Mouse (Mus musculus) forebrain, postnatal 0 days (tissue): Measurements from ENCODE around the gene Tbc1d25. TPM values are rescaled to one million over a fixed set of nuclear protein-coding genes. Genes with fewer than 3 reads are reported as not detected.
A peak's percentile ranks its signal among the peaks of the same experiment; 100 is the strongest.

Experiments
- ATAC-seq: fragments of 200-750 bp; cut with Nextera tagmentation; 2 replicates; pipeline ENCODE4 v1.8.0; 2017; ENCODE audit warnings: mild to moderate bottlenecking, moderate library complexity
- DNase-seq: peaks from one replicate; pipeline ENCODE4 v3.0.0-alpha.2; 2015
- H3K27ac ChIP-seq: fragments of 300-500 bp; sonication (generic); 2 replicates; pipeline ENCODE4 v1.5.1; 2014; ENCODE audit warnings: low read depth, mild to moderate bottlenecking, antibody characterized with exemption, low read length, moderate library complexity, mixed read lengths
- H3K27me3 ChIP-seq: fragments of 300-500 bp; sonication (generic); 2 replicates; pipeline ENCODE4 v1.6.1; 2014; ENCODE audit warnings: mild to moderate bottlenecking, low read length, mixed read lengths; ENCODE audit not compliant: insufficient read depth
- H3K36me3 ChIP-seq: fragments of 300-500 bp; sonication (generic); 2 replicates; pipeline ENCODE4 v1.6.1; 2014; ENCODE audit warnings: mild to moderate bottlenecking, moderate library complexity; ENCODE audit not compliant: insufficient read depth
- H3K4me1 ChIP-seq: fragments of 300-500 bp; sonication (generic); 2 replicates; pipeline ENCODE4 v1.6.1; 2014; ENCODE audit warnings: antibody characterized with exemption; ENCODE audit not compliant: insufficient read depth
- H3K4me2 ChIP-seq: fragments of 300-500 bp; sonication (generic); 2 replicates; pipeline ENCODE4 v1.6.1; 2014; ENCODE audit warnings: low read depth, mild to moderate bottlenecking, moderate library complexity
- H3K4me3 ChIP-seq: fragments of 300-500 bp; sonication (generic); 2 replicates; pipeline ENCODE4 v1.5.1; 2014; ENCODE audit warnings: low read depth, low read length, mixed read lengths
- H3K9ac ChIP-seq: fragments of 300-500 bp; sonication (generic); 2 replicates; pipeline ENCODE4 v1.6.1; 2014; ENCODE audit warnings: mild to moderate bottlenecking
- H3K9me3 ChIP-seq: fragments of 300-500 bp; sonication (generic); 2 replicates; pipeline ENCODE4 v1.6.1; 2016; ENCODE audit warnings: low read length
- CTCF ChIP-seq: sonication (generic); IDR thresholded peaks from 2 replicates; pipeline ENCODE4 v1.5.1; 2016; ENCODE audit warnings: antibody characterized with exemption, control low read depth, low read depth
- WGBS: fragments of 180-500 bp; shearing (Covaris S2); extraction: QIAGEN DNeasy Blood & Tissue Kit; methylation state at CpG from one replicate; pipeline ENCODE4 v1.1.7; 2014; 5-methylcytosine and 5-hydroxymethylcytosine counted together
- polyA plus RNA-seq: library from polyadenylated mRNA; unstranded; fragments of >200 nt; fragmentation: Nextera tagmentation; extraction: Ambion mirVana; gene quantifications from 2 replicates; pipeline ENCODE4 v1.2.1, GENCODE M21; 2015
- total RNA-seq: library from RNA; depleted of rRNA; stranded (reverse); fragments of >200 nt; gene quantifications from 2 replicates; pipeline ENCODE4 v1.2.3, GENCODE M21; 2014; rRNA removed

The Tbc1d25 gene
- total and polyA plus RNA-seq, 2 experiments from 2014 or later = 16.3 to 22.7 TPM

DNA sequence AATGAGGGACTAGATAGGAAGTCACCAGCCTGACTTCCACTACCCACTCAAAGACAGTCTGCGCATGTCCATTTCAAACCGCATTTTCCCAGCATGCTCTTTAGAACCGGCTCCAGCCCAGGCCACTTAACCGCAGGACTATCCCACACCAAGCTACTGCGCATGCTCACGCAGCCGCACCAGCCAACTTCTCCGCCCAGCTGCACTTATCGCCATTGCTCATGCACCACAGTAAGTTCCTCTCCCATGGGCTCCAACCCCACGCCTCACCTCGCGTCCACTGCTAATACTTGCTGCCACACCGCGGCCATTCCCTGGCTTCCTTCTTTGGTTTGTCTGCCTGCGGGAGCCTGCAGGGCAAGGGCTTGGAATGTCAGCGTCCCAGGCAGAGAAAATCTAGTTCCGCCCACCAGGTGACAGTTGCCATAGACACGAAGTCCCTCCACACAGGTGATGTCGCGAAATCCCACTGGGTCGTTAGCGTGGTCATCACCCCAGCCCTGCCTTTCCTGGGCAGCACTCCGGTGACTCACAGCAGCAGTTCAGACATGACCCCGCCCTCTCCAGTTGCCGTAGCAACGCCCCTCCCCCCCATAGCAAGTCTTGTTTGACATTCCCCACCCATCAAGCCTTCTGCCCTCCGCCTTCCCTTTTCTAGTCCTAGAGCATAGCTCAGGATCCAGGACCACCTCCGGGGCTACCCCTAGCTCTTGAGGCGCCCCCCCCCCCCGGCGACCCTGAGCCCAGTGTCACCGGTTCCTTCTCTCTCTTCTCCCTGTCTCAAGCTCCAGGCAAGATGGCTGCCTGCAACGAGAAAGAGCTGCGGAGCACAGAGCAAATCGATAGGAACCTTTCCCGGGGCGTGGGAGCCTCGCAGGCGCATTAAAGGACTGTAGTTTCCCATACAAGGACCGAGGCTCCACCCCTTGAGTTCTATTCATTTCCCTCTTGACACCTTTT, 43.7 kb downstream of the Tbc1d25 start, which contains the start of gene Wdr13:
Gene Wdr13 (minus strand): TSS at position 876 of the 960 bp plus-strand sequence.
- no peaks in the 10 kb centered on the region for H3K4me1 ChIP-seq
- 29% methylated on average over 39 of the region's 40 CpGs for WGBS
- ATAC-seq = peak; percentile 88

GRCm38 (mm10) chrX:8131393-8131792, 44.6 kb downstream of the Tbc1d25 start:
- ATAC-seq = no peak
- 92% methylated on average over 17 of the region's 17 CpGs for WGBS
- no peaks in the 10 kb centered on the region for H3K27me3 ChIP-seq

More for the DNA sequence above, 43.7 kb downstream of the Tbc1d25 start, which contains the start of gene Wdr13:
- H3K27ac ChIP-seq = peak within 1 kb of the TSS; percentile 95
- peak within 1 kb of the TSS; percentile 53 for H3K4me3 ChIP-seq
- no peaks in the 10 kb centered on the region for H3K9me3 ChIP-seq
- H3K9ac ChIP-seq = peak within 1 kb of the TSS; percentile 66
- TF ChIP-seq CTCF = peak; percentile 28
- H3K4me2 ChIP-seq = peak within 1 kb of the TSS; percentile 48
- DNase-seq = peak; percentile 91
- no peaks in the 10 kb centered on the region for H3K27me3 ChIP-seq
- H3K36me3 ChIP-seq = peaks cover 10% of the 10 kb centered on the region; the same call in 1 of the 2 replicates

DNA sequence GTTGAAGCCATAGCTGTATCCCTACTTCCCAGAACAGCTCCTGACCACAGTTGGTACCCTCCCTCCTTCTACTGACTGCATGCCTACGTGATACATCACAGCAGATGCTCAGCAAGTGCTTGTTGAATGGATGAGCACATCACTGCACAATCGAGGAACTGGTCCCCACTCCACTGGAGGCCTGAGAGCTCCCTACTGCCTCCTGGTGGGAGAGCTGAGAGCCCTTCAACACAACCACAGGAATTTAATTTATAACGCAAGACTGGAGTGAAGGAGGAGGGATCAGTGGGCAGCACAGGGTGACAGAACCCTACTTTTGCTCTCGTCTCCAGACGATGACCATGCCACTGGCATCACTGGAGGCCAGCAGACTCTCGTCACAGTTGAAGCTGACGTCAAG, 50.7 kb downstream of the Tbc1d25 start:
- Histone ChIP-seq H3K9ac (no peak overlapping the region), H3K36me3 (peaks cover 29% of the 10 kb centered on the region), H3K27ac (no peak overlapping the region), H3K4me2 (no peak overlapping the region), H3K27me3 (no peaks in the 10 kb centered on the region), H3K4me3 (no peak overlapping the region), H3K9me3 (no peaks in the 10 kb centered on the region), H3K4me1 (no peaks in the 10 kb centered on the region)
- ATAC-seq (no peak), DNase-seq (no peak)
- WGBS = 76% methylated on average over 7 of the region's 7 CpGs
- no peak for TF ChIP-seq CTCF

More at GRCm38 (mm10) chrX:8131393-8131792, 44.6 kb downstream of the Tbc1d25 start:
- peak overlapping the region; percentile 48 for H3K4me2 ChIP-seq
- peaks cover 13% of the 10 kb centered on the region; the same call in 1 of the 2 replicates for H3K36me3 ChIP-seq
- no peak overlapping the region for H3K9ac ChIP-seq
- no peak overlapping the region for H3K27ac ChIP-seq
- TF ChIP-seq CTCF = no peak
- H3K4me1 ChIP-seq = no peaks in the 10 kb centered on the region
- no peaks in the 10 kb centered on the region for H3K9me3 ChIP-seq
- no peak for DNase-seq
- H3K4me3 ChIP-seq = peak overlapping the region; percentile 53

DNA sequence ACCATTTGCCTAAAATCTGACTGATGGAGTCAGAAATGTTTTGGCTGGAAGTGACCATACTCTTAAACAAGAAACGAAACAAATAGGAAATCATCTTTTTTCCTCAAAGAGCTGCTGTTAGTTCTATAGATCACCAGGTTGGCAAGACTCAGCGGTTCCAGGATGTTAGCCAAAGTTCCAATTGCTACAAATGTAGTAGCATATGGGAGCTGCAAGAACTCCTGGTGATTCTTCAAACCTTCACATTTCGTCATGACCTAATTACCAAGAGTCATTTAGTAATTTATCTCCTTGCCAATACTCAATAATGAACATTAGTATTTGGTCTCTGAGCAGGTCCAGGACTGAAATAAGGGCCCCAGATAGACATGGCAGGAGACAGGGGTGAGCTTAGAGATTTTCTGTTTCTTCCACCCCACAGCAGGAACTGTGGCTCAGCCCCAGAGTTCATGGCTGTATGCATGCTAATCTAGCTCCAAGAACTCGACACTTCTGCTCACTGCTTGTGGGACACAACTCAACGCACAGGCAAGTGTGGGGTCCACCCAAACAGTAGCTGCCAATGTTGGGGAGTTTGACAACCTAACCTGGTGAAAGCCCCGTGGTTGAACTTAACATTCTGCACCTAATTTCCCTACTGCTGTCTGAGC, 52.0 kb downstream of the Tbc1d25 start:
- H3K9ac ChIP-seq = no peak overlapping the region
- ATAC-seq = no peak
- no peak for DNase-seq
- H3K4me1 ChIP-seq = no peaks in the 10 kb centered on the region
- H3K4me3 ChIP-seq = no peak overlapping the region
- H3K4me2 ChIP-seq = no peak overlapping the region
- no peaks in the 10 kb centered on the region for H3K9me3 ChIP-seq
- WGBS = 76% methylated on average over 6 of the region's 6 CpGs
- H3K27ac ChIP-seq = no peak overlapping the region
- peaks cover 24% of the 10 kb centered on the region for H3K36me3 ChIP-seq
- no peaks in the 10 kb centered on the region for H3K27me3 ChIP-seq
- no peak for TF ChIP-seq CTCF

DNA sequence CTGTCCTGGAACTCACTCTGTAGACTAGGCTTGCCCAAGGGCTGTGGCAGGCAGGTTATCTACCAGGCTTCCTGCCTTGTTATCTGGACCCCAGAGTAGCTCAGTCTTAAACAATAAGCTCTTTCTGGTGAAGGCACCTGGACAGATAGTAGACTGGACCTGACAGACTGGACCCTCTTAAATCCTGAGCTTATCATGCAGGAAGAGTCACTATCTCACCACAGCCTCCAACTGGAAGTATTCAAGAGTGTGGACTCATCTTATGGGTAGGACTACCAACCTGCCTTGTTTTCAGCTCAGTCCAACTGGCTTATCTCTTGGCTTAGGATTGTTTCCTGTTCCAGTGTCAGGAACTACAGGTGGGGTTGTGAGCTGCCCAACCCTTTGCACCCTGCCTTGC, 58.7 kb downstream of the Tbc1d25 start:
- DNase-seq (no peak), ATAC-seq (no peak)
- no peak overlapping the region for H3K4me2 ChIP-seq
- H3K9ac ChIP-seq = no peak overlapping the region
- no peaks in the 10 kb centered on the region for H3K27me3 ChIP-seq
- no peaks in the 10 kb centered on the region for H3K36me3 ChIP-seq
- H3K9me3 ChIP-seq = no peaks in the 10 kb centered on the region
- H3K4me3 ChIP-seq = no peak overlapping the region
- no peak overlapping the region for H3K27ac ChIP-seq
- H3K4me1 ChIP-seq = no peaks in the 10 kb centered on the region
- no peak for TF ChIP-seq CTCF

- ATAC-seq (no peak), DNase-seq (no peak)
- Histone ChIP-seq H3K27ac (no peak overlapping the region), H3K36me3 (no peaks in the 10 kb centered on the region), H3K4me1 (no peaks in the 10 kb centered on the region), H3K4me3 (no peak overlapping the region), H3K9ac (no peak overlapping the region), H3K27me3 (no peaks in the 10 kb centered on the region), H3K9me3 (no peaks in the 10 kb centered on the region), H3K4me2 (no peak overlapping the region)
- no peak for TF ChIP-seq CTCF
- 73% methylated on average over 4 of the region's 4 CpGs for WGBS
Observed at GRCm38 (mm10) chrX:8115275-8115674, 60.7 kb downstream of the Tbc1d25 start.

DNA sequence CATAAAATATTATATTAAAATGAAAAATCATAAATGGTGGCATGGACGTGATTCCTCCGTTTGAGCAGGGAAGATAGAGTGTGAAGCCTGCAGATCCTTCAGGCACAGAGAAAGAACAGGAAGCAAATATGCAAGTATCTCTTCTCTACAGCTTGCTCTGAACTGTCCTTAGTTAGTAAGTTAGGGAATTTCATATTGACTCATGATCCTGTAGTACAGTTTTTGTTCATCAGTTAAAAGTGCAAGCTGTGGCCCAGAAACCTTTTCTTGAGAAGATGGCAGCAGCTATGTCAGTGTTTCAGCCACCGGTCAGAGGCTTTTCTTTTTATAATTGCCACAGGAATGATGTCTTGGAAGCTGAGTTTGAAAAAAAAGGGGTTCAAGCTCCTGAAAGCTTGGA, 71.0 kb downstream of the Tbc1d25 start:
- no peaks in the 10 kb centered on the region for H3K4me1 ChIP-seq
- ATAC-seq (no peak), DNase-seq (no peak)
- WGBS = 88% methylated on average over 3 of the region's 3 CpGs
- H3K4me2 ChIP-seq = no peak overlapping the region
- no peak for TF ChIP-seq CTCF
- no peak overlapping the region for H3K4me3 ChIP-seq
- H3K27ac ChIP-seq = no peak overlapping the region
- no peaks in the 10 kb centered on the region for H3K9me3 ChIP-seq
- H3K9ac ChIP-seq = no peak overlapping the region
- H3K36me3 ChIP-seq = no peaks in the 10 kb centered on the region
- H3K27me3 ChIP-seq = no peaks in the 10 kb centered on the region

Other genes starting within 250 kb of the Tbc1d25 start
- not detected in 2 replicates for gene Eras, start 247.6 kb downstream of the Tbc1d25 start, total RNA-seq
- gene Eras, start 247.6 kb downstream of the Tbc1d25 start, polyA plus RNA-seq = not detected in 2 replicates
- 62.3 and 87.3 TPM in 2 replicates for gene Hdac6, start 228.3 kb downstream of the Tbc1d25 start, total RNA-seq
- 42.3 and 51.8 TPM in 2 replicates for gene Hdac6, start 228.3 kb downstream of the Tbc1d25 start, polyA plus RNA-seq
- 0.15 TPM in 1 of 2 replicates, not detected in the other for gene Gata1, start 198.1 kb downstream of the Tbc1d25 start, total RNA-seq
- gene Gata1, start 198.1 kb downstream of the Tbc1d25 start, polyA plus RNA-seq = not detected in 2 replicates
- gene Glod5, start 157.7 kb downstream of the Tbc1d25 start, total RNA-seq = 0.43 and 0.77 TPM in 2 replicates
- gene Glod5, start 157.7 kb downstream of the Tbc1d25 start, polyA plus RNA-seq = 0.45 and 1.2 TPM in 2 replicates
- gene Suv39h1, start 101.4 kb downstream of the Tbc1d25 start, total RNA-seq = 38.7 and 46.1 TPM in 2 replicates
- gene Suv39h1, start 101.4 kb downstream of the Tbc1d25 start, polyA plus RNA-seq = 33.7 and 37.7 TPM in 2 replicates
- gene Was, start 85.7 kb downstream of the Tbc1d25 start, total RNA-seq = 0.81 and 0.85 TPM in 2 replicates
- 0.09 and 0.30 TPM in 2 replicates for gene Was, start 85.7 kb downstream of the Tbc1d25 start, polyA plus RNA-seq
- 261 and 316 TPM in 2 replicates for gene Wdr13, start 43.3 kb downstream of the Tbc1d25 start, total RNA-seq
- gene Wdr13, start 43.3 kb downstream of the Tbc1d25 start, polyA plus RNA-seq = 45.2 and 58.4 TPM in 2 replicates
- 581 and 651 TPM in 2 replicates for gene Rbm3, start 30.3 kb downstream of the Tbc1d25 start, total RNA-seq
- gene Rbm3, start 30.3 kb downstream of the Tbc1d25 start, polyA plus RNA-seq = 541 and 677 TPM in 2 replicates
- gene Ebp, start 17.3 kb upstream of the Tbc1d25 start, total RNA-seq = 11.3 and 14.3 TPM in 2 replicates
- 20.0 and 23.9 TPM in 2 replicates for gene Ebp, start 17.3 kb upstream of the Tbc1d25 start, polyA plus RNA-seq
- gene Porcn, start 30.3 kb upstream of the Tbc1d25 start, total RNA-seq = 37.0 and 45.8 TPM in 2 replicates
- 39.4 and 46.6 TPM in 2 replicates for gene Porcn, start 30.3 kb upstream of the Tbc1d25 start, polyA plus RNA-seq
- 36.9 and 44.9 TPM in 2 replicates for gene Ftsj1, start 76.2 kb upstream of the Tbc1d25 start, total RNA-seq
- gene Ftsj1, start 76.2 kb upstream of the Tbc1d25 start, polyA plus RNA-seq = 40.0 and 45.4 TPM in 2 replicates
- gene Slc38a5, start 95.0 kb upstream of the Tbc1d25 start, total RNA-seq = 15.3 and 20.8 TPM in 2 replicates
- gene Slc38a5, start 95.0 kb upstream of the Tbc1d25 start, polyA plus RNA-seq = 21.5 and 25.0 TPM in 2 replicates
- not detected in 2 replicates for gene Ssxb10, start 151.2 kb upstream of the Tbc1d25 start, total RNA-seq
- gene Ssxb10, start 151.2 kb upstream of the Tbc1d25 start, polyA plus RNA-seq = not detected in 2 replicates
- not detected in 2 replicates for gene Ssxb9, start 190.8 kb upstream of the Tbc1d25 start, total RNA-seq
- gene Ssxb9, start 190.8 kb upstream of the Tbc1d25 start, polyA plus RNA-seq = not detected in 2 replicates
- not detected in 2 replicates for gene Ssxb1, start 237.1 kb upstream of the Tbc1d25 start, total RNA-seq
- gene Ssxb1, start 237.1 kb upstream of the Tbc1d25 start, polyA plus RNA-seq = not detected in 2 replicates